Mouse (Mus musculus) kidney, postnatal 0 days (tissue): Measurements from ENCODE around the gene Mcf2l. TPM values are rescaled to one million over a fixed set of nuclear protein-coding genes. Genes with fewer than 3 reads are reported as not detected.

Source experiments
- ATAC-seq: fragments of 200-750 bp; cut with Nextera tagmentation; replicated peaks from 2 replicates; pipeline ENCODE4 v1.8.0; 2017; ENCODE audit warnings: low read depth, moderate number of reproducible peaks, moderate TSS enrichment, moderate library complexity; ENCODE audit not compliant: low FRiP score
- DNase-seq: peaks from one replicate; pipeline ENCODE4 v3.0.0-alpha.2; 2016; ENCODE audit warnings: low spot score
- H3K27ac ChIP-seq: fragments of 300-500 bp; sonication (generic); 2 replicates; pipeline ENCODE4 v1.5.1; 2014; ENCODE audit warnings: mild to moderate bottlenecking
- H3K27me3 ChIP-seq: fragments of 300-500 bp; sonication (generic); 2 replicates; pipeline ENCODE4 v1.6.1; 2014; ENCODE audit warnings: low read length, mixed read lengths; ENCODE audit not compliant: insufficient read depth
- H3K36me3 ChIP-seq: fragments of 300-500 bp; sonication (generic); 2 replicates; pipeline ENCODE4 v1.6.1; 2014; ENCODE audit warnings: low read length, mixed read lengths; ENCODE audit not compliant: insufficient read depth
- H3K4me1 ChIP-seq: fragments of 300-500 bp; sonication (generic); replicated peaks from 2 replicates; pipeline ENCODE4 v1.6.1; 2014; ENCODE audit warnings: antibody characterized with exemption, low read length, mixed read lengths; ENCODE audit not compliant: insufficient read depth
- H3K4me2 ChIP-seq: fragments of 300-500 bp; sonication (generic); 2 replicates; pipeline ENCODE4 v1.6.1; 2014; ENCODE audit warnings: mild to moderate bottlenecking, low read length, moderate library complexity, mixed read lengths
- H3K4me3 ChIP-seq: fragments of 300-500 bp; sonication (generic); replicated peaks from 2 replicates; pipeline ENCODE4 v1.5.1; 2014; ENCODE audit warnings: low read depth, low read length
- H3K9ac ChIP-seq: fragments of 300-500 bp; sonication (generic); 2 replicates; pipeline ENCODE4 v1.6.1; 2014; ENCODE audit warnings: low read depth, low read length
- H3K9me3 ChIP-seq: fragments of 300-500 bp; sonication (generic); replicated peaks from 2 replicates; pipeline ENCODE4 v1.6.1; 2016; ENCODE audit warnings: low read length, inconsistent platforms, mixed read lengths
- CTCF ChIP-seq: IDR thresholded peaks from 2 replicates; pipeline ENCODE4 v1.5.1; 2016; ENCODE audit warnings: antibody characterized with exemption, low read depth, mild to moderate bottlenecking, moderate library complexity
- WGBS: fragments of 180-500 bp; shearing (Covaris S2); extraction: QIAGEN DNeasy Blood & Tissue Kit; methylation state at CpG from one replicate; pipeline ENCODE4 v1.1.7; 2014; 5-methylcytosine and 5-hydroxymethylcytosine counted together
- polyA plus RNA-seq: library from polyadenylated mRNA; unstranded; fragments of >200 nt; fragmentation: Nextera tagmentation; extraction: Ambion mirVana; gene quantifications from 2 replicates; pipeline ENCODE4 v1.2.1, GENCODE M21; 2015

Gene Mcf2l
- polyA plus RNA-seq, 1 experiment from 2014 or later: 11.2 TPM

DNA sequence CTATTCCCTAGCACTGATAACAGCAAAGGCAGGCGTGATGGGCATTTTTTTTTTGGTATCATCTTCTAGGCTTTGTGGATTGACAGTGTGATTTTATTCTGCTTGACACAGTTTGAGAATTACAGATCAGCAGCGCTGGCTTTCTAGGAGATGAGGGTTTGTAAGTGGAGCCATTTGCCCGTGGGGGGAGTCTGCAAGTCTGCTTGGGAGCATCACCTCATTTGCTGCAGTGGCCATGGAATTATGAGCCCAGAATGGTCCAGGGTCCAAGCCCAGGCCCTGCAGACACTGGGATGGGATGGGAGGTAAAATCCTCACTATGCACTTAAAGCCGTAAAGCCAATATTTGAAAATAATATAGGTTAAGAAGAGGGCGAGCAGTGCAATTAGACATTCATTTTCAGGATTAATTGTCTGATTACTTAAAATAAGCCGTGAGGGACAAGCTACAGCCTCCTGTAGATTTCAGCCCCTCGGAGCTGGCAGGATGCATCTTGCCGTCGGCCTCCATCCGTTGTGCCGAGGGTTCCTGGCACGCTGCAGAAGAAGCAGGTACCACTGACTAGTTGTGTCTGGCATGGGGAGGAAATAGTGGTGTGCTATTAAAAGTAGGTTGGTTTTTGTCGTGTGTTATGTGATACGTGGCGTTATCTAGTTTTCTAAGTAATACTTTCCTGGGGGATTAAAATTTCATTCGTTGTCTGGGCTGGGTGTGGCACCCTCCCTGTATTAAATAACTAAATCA, 42.7 kb downstream of the Mcf2l start:
- ATAC-seq (no peak), DNase-seq (no peak)
- no peaks in the 10 kb centered on the region for H3K27me3 ChIP-seq
- no peak for TF ChIP-seq CTCF
- peak overlapping the region; percentile 42; the same call in 1 of the 2 replicates for H3K4me3 ChIP-seq
- H3K36me3 ChIP-seq: no peaks in the 10 kb centered on the region
- 61% methylated on average over 16 of the region's 16 CpGs for WGBS
- H3K27ac ChIP-seq: no peak overlapping the region
- H3K9me3 ChIP-seq: no peaks in the 10 kb centered on the region
- peak overlapping the region; percentile 63; the same call in 1 of the 2 replicates for H3K9ac ChIP-seq
- peak overlapping the region; percentile 76 for H3K4me2 ChIP-seq
- peaks cover 14% of the 10 kb centered on the region; the same call in 1 of the 2 replicates for H3K4me1 ChIP-seq

DNA sequence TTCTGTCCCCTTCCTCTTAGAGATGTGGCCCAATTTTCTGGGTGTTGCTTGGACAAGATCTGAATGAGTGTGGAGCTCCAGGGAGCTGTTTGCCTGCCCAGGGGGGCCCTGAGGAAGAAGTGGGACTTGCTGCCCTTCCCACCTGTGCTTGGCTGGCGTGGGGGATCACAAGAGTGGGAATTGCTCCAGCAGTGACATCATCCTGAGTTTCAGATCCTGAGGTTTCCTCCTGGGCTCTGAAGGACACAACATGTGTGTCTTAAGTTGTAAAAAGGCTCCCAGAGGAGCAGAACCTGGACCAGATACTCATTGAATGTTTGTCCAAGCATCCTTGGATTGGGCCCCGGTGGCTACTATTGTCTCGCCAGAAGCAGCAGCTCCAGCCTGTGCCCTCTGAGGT, 43.4 kb downstream of the Mcf2l start:
- H3K36me3 ChIP-seq: no peaks in the 10 kb centered on the region
- ATAC-seq: no peak
- 81% methylated on average over 3 of the region's 3 CpGs for WGBS
- no peak overlapping the region for H3K9ac ChIP-seq
- no peak for DNase-seq
- H3K27ac ChIP-seq: no peak overlapping the region
- no peaks in the 10 kb centered on the region for H3K27me3 ChIP-seq
- peaks cover 9% of the 10 kb centered on the region; the same call in 1 of the 2 replicates for H3K4me1 ChIP-seq
- H3K4me2 ChIP-seq: no peak overlapping the region
- TF ChIP-seq CTCF: no peak
- H3K4me3 ChIP-seq: no peak overlapping the region
- H3K9me3 ChIP-seq: no peaks in the 10 kb centered on the region

DNA sequence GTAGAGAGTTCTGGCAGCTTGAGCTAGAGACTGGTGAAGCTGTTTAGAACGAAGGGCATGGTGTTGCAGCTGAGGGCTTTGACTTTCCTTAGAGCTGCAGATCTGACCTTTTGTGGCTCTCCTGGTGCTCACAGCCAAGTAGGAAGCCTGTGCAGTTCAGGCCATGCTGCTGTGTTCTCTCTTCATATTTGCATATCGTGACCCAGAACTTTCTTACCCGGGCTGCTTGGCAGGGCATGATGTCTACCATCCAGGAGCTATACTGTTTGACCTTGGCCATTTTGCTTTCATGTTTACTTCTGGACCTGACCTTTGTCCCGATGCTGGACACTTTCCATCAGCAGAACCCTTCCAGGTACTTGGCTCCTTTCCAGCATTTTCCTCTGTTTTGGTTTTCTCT, 44.2 kb downstream of the Mcf2l start:
- TF ChIP-seq CTCF: no peak
- no peak overlapping the region for H3K4me2 ChIP-seq
- H3K9me3 ChIP-seq: no peaks in the 10 kb centered on the region
- H3K4me1 ChIP-seq: peaks cover 6% of the 10 kb centered on the region; the same call in 1 of the 2 replicates
- 75% methylated on average over 4 of the region's 4 CpGs for WGBS
- ATAC-seq (no peak), DNase-seq (no peak)
- no peaks in the 10 kb centered on the region for H3K27me3 ChIP-seq
- no peak overlapping the region for H3K4me3 ChIP-seq
- peak overlapping the region; percentile 13; the same call in 1 of the 2 replicates for H3K27ac ChIP-seq
- no peaks in the 10 kb centered on the region for H3K36me3 ChIP-seq
- H3K9ac ChIP-seq: no peak overlapping the region

DNA sequence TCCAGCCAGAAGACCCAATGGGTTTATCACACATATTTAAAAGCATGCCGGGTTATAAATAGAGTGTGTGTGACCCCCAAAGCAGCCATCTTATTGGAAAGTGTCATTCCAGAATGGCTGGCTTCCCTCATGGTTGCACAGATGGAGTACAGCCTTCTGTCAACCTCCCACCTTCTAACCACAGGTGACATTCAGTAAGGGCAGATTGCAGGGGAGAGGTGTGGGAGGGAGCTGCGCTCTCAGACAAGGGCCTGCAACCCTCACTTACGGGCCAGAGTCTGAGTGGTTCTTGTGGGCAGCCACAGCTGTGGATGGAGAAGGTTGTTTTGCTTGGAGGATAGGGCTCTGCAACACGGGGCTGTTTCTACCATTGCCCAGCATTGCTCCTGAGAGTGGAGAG, 47.0 kb downstream of the Mcf2l start:
- no peak for TF ChIP-seq CTCF
- no peak overlapping the region for H3K9ac ChIP-seq
- no peaks in the 10 kb centered on the region for H3K36me3 ChIP-seq
- ATAC-seq: no peak
- DNase-seq: no peak
- H3K27me3 ChIP-seq: no peaks in the 10 kb centered on the region
- no peak overlapping the region for H3K4me3 ChIP-seq
- WGBS: 76% methylated on average over 4 of the region's 4 CpGs
- H3K27ac ChIP-seq: no peak overlapping the region
- peaks cover 7% of the 10 kb centered on the region; the same call in 1 of the 2 replicates for H3K4me1 ChIP-seq
- H3K9me3 ChIP-seq: no peaks in the 10 kb centered on the region
- no peak overlapping the region for H3K4me2 ChIP-seq

DNA sequence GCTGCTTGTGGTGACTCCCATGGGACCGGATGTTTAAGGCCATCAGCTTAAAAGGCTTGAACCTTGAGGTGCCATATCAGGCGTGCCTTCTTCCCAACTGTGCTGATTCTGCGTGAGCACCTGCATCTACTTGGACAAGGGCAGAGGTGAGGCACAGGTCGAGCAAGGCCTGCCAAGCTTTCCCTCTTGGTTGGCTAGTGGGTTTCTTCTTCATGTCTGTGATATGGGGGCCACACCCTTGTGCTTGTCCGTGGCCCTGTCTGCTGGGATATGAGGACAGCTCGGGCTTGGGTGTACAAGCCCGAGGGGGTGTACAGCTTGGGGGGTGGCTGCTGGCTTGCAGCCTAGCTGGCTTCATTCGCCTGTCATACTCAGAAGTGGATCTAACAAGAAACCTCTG, 51.4 kb downstream of the Mcf2l start:
- ATAC-seq (no peak), DNase-seq (no peak)
- H3K9ac ChIP-seq: no peak overlapping the region
- H3K4me3 ChIP-seq: no peak overlapping the region
- no peak for TF ChIP-seq CTCF
- H3K4me2 ChIP-seq: no peak overlapping the region
- no peaks in the 10 kb centered on the region for H3K36me3 ChIP-seq
- H3K27ac ChIP-seq: 0 out of 2 replicates have a peak overlapping the region, but pooled peaks have one; percentile 79
- peaks cover 18% of the 10 kb centered on the region; the same call in 1 of the 2 replicates for H3K4me1 ChIP-seq
- no peaks in the 10 kb centered on the region for H3K9me3 ChIP-seq
- no peaks in the 10 kb centered on the region for H3K27me3 ChIP-seq
- 68% methylated on average over 8 of the region's 8 CpGs for WGBS

DNA sequence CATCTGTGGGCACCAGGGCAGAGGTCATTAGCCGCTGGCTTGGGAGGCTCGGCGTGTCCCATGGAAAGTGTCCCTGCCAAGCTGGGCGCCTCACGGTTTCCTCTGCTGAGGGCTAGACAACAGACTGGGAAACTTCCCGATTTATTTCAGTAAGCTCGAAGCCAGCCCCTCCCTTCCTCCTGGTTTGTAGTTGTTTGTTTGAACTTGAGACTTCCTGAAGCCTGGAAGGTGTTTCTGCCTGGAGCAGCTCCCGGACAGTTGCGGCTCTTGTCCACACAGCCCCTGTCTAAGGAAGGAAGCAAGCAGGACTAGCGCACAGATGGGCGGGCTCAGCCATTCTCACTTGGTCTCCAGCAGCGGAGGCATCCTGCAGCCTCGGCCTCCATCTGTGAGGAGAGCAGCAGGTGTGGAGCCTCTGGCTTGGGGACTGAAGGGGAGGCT, 52.4 kb downstream of the Mcf2l start:
- DNase-seq (peak; percentile 61), ATAC-seq (peak; percentile 23; the same call in 1 of the 2 replicates)
- Histone ChIP-seq H3K27ac (peak overlapping the region; percentile 79), H3K4me2 (peak overlapping the region; percentile 37; the same call in 1 of the 2 replicates), H3K27me3 (no peaks in the 10 kb centered on the region), H3K36me3 (no peaks in the 10 kb centered on the region), H3K9ac (peak overlapping the region; percentile 35; the same call in 1 of the 2 replicates), H3K4me3 (peak overlapping the region; percentile 13; the same call in 1 of the 2 replicates), H3K9me3 (no peaks in the 10 kb centered on the region), H3K4me1 (peaks cover 27% of the 10 kb centered on the region)
- 22% methylated on average over 13 of the region's 13 CpGs for WGBS
- TF ChIP-seq CTCF: no peak
